Mouse (Mus musculus) stomach, postnatal 0 days (tissue): Measurements from ENCODE around the gene Ptcd2. TPM values are rescaled to one million over a fixed set of nuclear protein-coding genes. Genes with fewer than 3 reads are reported as not detected.
A peak's percentile ranks its signal among the peaks of the same experiment; 100 is the strongest.

Source experiments
- ATAC-seq: fragments of 200-750 bp; cut with Nextera tagmentation; 2 replicates; pipeline ENCODE4 v1.8.0; 2017; ENCODE audit not compliant: low FRiP score, low TSS enrichment
- DNase-seq: peaks from one replicate; pipeline ENCODE4 v3.0.0-alpha.2; 2016; ENCODE audit warnings: low spot score
- H3K27ac ChIP-seq: fragments of 300-500 bp; sonication (generic); replicated peaks from 2 replicates; pipeline ENCODE4 v1.5.1; 2014; ENCODE audit warnings: mild to moderate bottlenecking, control low read depth
- H3K27me3 ChIP-seq: fragments of 300-500 bp; sonication (generic); 2 replicates; pipeline ENCODE4 v1.6.1; 2014; ENCODE audit warnings: low read length; ENCODE audit not compliant: control insufficient read depth, insufficient read depth
- H3K36me3 ChIP-seq: fragments of 300-500 bp; sonication (generic); 2 replicates; pipeline ENCODE4 v1.6.1; 2014; ENCODE audit warnings: low read length, mixed read lengths; ENCODE audit not compliant: control insufficient read depth, insufficient read depth
- H3K4me1 ChIP-seq: fragments of 300-500 bp; sonication (generic); replicated peaks from 2 replicates; pipeline ENCODE4 v1.6.1; 2014; ENCODE audit warnings: antibody characterized with exemption; ENCODE audit not compliant: control insufficient read depth, insufficient read depth
- H3K4me2 ChIP-seq: fragments of 300-500 bp; sonication (generic); replicated peaks from 2 replicates; pipeline ENCODE4 v1.6.1; 2014; ENCODE audit warnings: low read depth, mild to moderate bottlenecking, control low read depth, moderate library complexity
- H3K4me3 ChIP-seq: fragments of 300-500 bp; sonication (generic); 2 replicates; pipeline ENCODE4 v1.5.1; 2014; ENCODE audit warnings: low read depth, low read length, control low read depth
- H3K9ac ChIP-seq: fragments of 300-500 bp; sonication (generic); 2 replicates; pipeline ENCODE4 v1.6.1; 2014; ENCODE audit warnings: mild to moderate bottlenecking, low read length, control low read depth, mixed read lengths
- H3K9me3 ChIP-seq: fragments of 300-500 bp; sonication (generic); 2 replicates; pipeline ENCODE4 v1.6.1; 2016; ENCODE audit warnings: low read length; ENCODE audit not compliant: control insufficient read depth
- CTCF ChIP-seq: IDR thresholded peaks from 2 replicates; pipeline ENCODE4 v1.5.1; 2016; ENCODE audit warnings: antibody characterized with exemption, low read depth, mild to moderate bottlenecking, moderate library complexity
- EP300 ChIP-seq: optimal IDR thresholded peaks from 2 replicates; pipeline ENCODE3; 2016; ENCODE audit warnings: antibody characterized with exemption
- WGBS: fragments of 180-500 bp; shearing (Covaris S2); extraction: QIAGEN DNeasy Blood & Tissue Kit; methylation state at CpG from one replicate; pipeline ENCODE4 v1.1.7; 2014; 5-methylcytosine and 5-hydroxymethylcytosine counted together
- polyA plus RNA-seq: library from polyadenylated mRNA; unstranded; fragments of >200 nt; fragmentation: Nextera tagmentation; extraction: Ambion mirVana; gene quantifications from 2 replicates; pipeline ENCODE4 v1.2.1, GENCODE M21; 2015

Gene Ptcd2
- polyA plus RNA-seq, 1 experiment from 2014 or later = 30.1 TPM

GRCm38 (mm10) chr13:99317058-99317457 is 27.4 kb downstream of the Ptcd2 start:
- no peaks in the 10 kb centered on the region for H3K27me3 ChIP-seq
- H3K27ac ChIP-seq = no peak overlapping the region
- no peaks in the 10 kb centered on the region for H3K9me3 ChIP-seq
- ATAC-seq = no peak
- no peak overlapping the region for H3K4me2 ChIP-seq
- H3K4me3 ChIP-seq = no peak overlapping the region
- TF ChIP-seq EP300 = no peak
- peak; percentile 82 for TF ChIP-seq CTCF
- peak; percentile 36 for DNase-seq
- no peaks in the 10 kb centered on the region for H3K4me1 ChIP-seq
- peaks cover 8% of the 10 kb centered on the region for H3K36me3 ChIP-seq
- 52% methylated on average over 4 of the region's 4 CpGs for WGBS
- no peak overlapping the region for H3K9ac ChIP-seq

GRCm38 (mm10) chr13:99316366-99316765 is 28.1 kb downstream of the Ptcd2 start:
- Histone ChIP-seq H3K27ac (0 out of 2 replicates have a peak overlapping the region, but pooled peaks have one; percentile 18), H3K4me2 (no peak overlapping the region), H3K4me1 (no peaks in the 10 kb centered on the region), H3K4me3 (no peak overlapping the region), H3K9ac (no peak overlapping the region), H3K27me3 (no peaks in the 10 kb centered on the region), H3K36me3 (peaks cover 8% of the 10 kb centered on the region), H3K9me3 (no peaks in the 10 kb centered on the region)
- TF ChIP-seq EP300 (no peak), CTCF (no peak)
- no peak for DNase-seq
- ATAC-seq = no peak
- WGBS = 63% methylated on average over 6 of the region's 6 CpGs

GRCm38 (mm10) chr13:99314657-99315181 is 29.8 kb downstream of the Ptcd2 start:
- no peak overlapping the region for H3K27ac ChIP-seq
- H3K27me3 ChIP-seq = no peaks in the 10 kb centered on the region
- WGBS = 81% methylated on average over 15 of the region's 15 CpGs
- no peaks in the 10 kb centered on the region for H3K9me3 ChIP-seq
- no peak overlapping the region for H3K4me3 ChIP-seq
- DNase-seq (no peak), ATAC-seq (no peak)
- no peaks in the 10 kb centered on the region for H3K4me1 ChIP-seq
- H3K4me2 ChIP-seq = no peak overlapping the region
- TF ChIP-seq EP300 (no peak), CTCF (no peak)
- H3K36me3 ChIP-seq = peaks cover 4% of the 10 kb centered on the region
- no peak overlapping the region for H3K9ac ChIP-seq

- Histone ChIP-seq H3K9ac (no peak overlapping the region), H3K9me3 (no peaks in the 10 kb centered on the region), H3K27ac (no peak overlapping the region), H3K4me3 (no peak overlapping the region), H3K36me3 (peaks cover under 1% of the 10 kb centered on the region; the same call in 1 of the 2 replicates), H3K4me2 (no peak overlapping the region), H3K27me3 (no peaks in the 10 kb centered on the region), H3K4me1 (no peaks in the 10 kb centered on the region)
- no peak for DNase-seq
- 88% methylated on average over 5 of the region's 5 CpGs for WGBS
- no peak for ATAC-seq
- TF ChIP-seq EP300 (no peak), CTCF (no peak)
Observed at GRCm38 (mm10) chr13:99314098-99314497, 30.4 kb downstream of the Ptcd2 start.

GRCm38 (mm10) chr13:99308393-99308792 is 36.1 kb downstream of the Ptcd2 start:
- Histone ChIP-seq H3K4me3 (no peak overlapping the region), H3K4me2 (no peak overlapping the region), H3K9me3 (no peaks in the 10 kb centered on the region), H3K27ac (no peak overlapping the region), H3K9ac (no peak overlapping the region), H3K4me1 (peaks cover 6% of the 10 kb centered on the region), H3K36me3 (no peaks in the 10 kb centered on the region), H3K27me3 (no peaks in the 10 kb centered on the region)
- 86% methylated on average over 8 of the region's 8 CpGs for WGBS
- no peak for TF ChIP-seq EP300
- no peak for TF ChIP-seq CTCF
- DNase-seq (no peak), ATAC-seq (no peak)

GRCm38 (mm10) chr13:99307930-99308359 is 36.6 kb downstream of the Ptcd2 start:
- ATAC-seq = peak; percentile 42; the same call in 1 of the 2 replicates
- DNase-seq = no peak
- Histone ChIP-seq H3K4me1 (peaks cover 6% of the 10 kb centered on the region), H3K4me2 (no peak overlapping the region), H3K27me3 (no peaks in the 10 kb centered on the region), H3K36me3 (no peaks in the 10 kb centered on the region), H3K9me3 (no peaks in the 10 kb centered on the region), H3K4me3 (no peak overlapping the region), H3K9ac (no peak overlapping the region), H3K27ac (no peak overlapping the region)
- no peak for TF ChIP-seq EP300
- WGBS = 41% methylated on average over 5 of the region's 5 CpGs
